Mouse (Mus musculus): ENCODE measurements at regions not wholly inside any gene's neighbourhood (a gene's known extent, or its start where the extent isn't known, plus 50 kb on each side); places are given as distances from the start of the nearest gene placed in this dataset.

GRCm38 (mm10) chr15:17715584-17715983 lies 987.0 kb downstream of the Cdh9 start:
- no peak for DNase-seq (ENCODE audit: low spot score)

GRCm38 (mm10) chr15:17730651-17731050 lies 1002.1 kb downstream of the Cdh9 start:
- DNase-seq (ENCODE audit: low spot score), result no peak

GRCm38 (mm10) chr15:17770225-17770677 lies 1041.7 kb downstream of the Cdh9 start:
- no peak for DNase-seq (ENCODE audit: low spot score)

- DNase-seq (ENCODE audit: low spot score), result no peak
Measured at GRCm38 (mm10) chr15:17779788-17780187, 1039.0 kb upstream of the Cdh10 start.

- DNase-seq (ENCODE audit: low spot score), result no peak
Measured at GRCm38 (mm10) chr15:17783368-17783767, 1035.4 kb upstream of the Cdh10 start.

GRCm38 (mm10) chr15:17797516-17797915 lies 1021.2 kb upstream of the Cdh10 start:
- DNase-seq (ENCODE audit: low spot score), result no peak

GRCm38 (mm10) chr15:17801424-17801823 lies 1017.3 kb upstream of the Cdh10 start:
- no peak for DNase-seq (ENCODE audit: low spot score)

- no peak for DNase-seq (ENCODE audit: low spot score)
Measured at GRCm38 (mm10) chr15:17803107-17803506, 1015.6 kb upstream of the Cdh10 start.

- DNase-seq (ENCODE audit: low spot score), result no peak
Measured at GRCm38 (mm10) chr15:17830376-17830775, 988.4 kb upstream of the Cdh10 start.

GRCm38 (mm10) chr15:17831987-17832386 lies 986.8 kb upstream of the Cdh10 start:
- DNase-seq (ENCODE audit: low spot score), result no peak

- no peak for DNase-seq (ENCODE audit: low spot score)
Measured at GRCm38 (mm10) chr15:17880168-17880567, 938.6 kb upstream of the Cdh10 start.

GRCm38 (mm10) chr15:17889309-17889708 lies 929.4 kb upstream of the Cdh10 start:
- peak; percentile 44 for DNase-seq (ENCODE audit: low spot score)

- DNase-seq (ENCODE audit: low spot score), result no peak
Measured at GRCm38 (mm10) chr15:17900026-17900425, 918.7 kb upstream of the Cdh10 start.

- no peak for DNase-seq (ENCODE audit: low spot score)
Measured at GRCm38 (mm10) chr15:17912241-17912640, 906.5 kb upstream of the Cdh10 start.

GRCm38 (mm10) chr15:17932573-17932972 lies 886.2 kb upstream of the Cdh10 start:
- DNase-seq (ENCODE audit: low spot score), result no peak

GRCm38 (mm10) chr15:17933875-17934274 lies 884.9 kb upstream of the Cdh10 start:
- DNase-seq (ENCODE audit: low spot score), result no peak

- DNase-seq (ENCODE audit: low spot score), result no peak
Measured at GRCm38 (mm10) chr15:17935473-17935872, 883.3 kb upstream of the Cdh10 start.

- DNase-seq (ENCODE audit: low spot score), result no peak
Measured at GRCm38 (mm10) chr15:17962778-17963177, 856.0 kb upstream of the Cdh10 start.

GRCm38 (mm10) chr15:17963240-17964209 lies 855.2 kb upstream of the Cdh10 start:
- no peak for DNase-seq (ENCODE audit: low spot score)

GRCm38 (mm10) chr15:17987763-17988162 lies 831.0 kb upstream of the Cdh10 start:
- no peak for DNase-seq (ENCODE audit: low spot score)

GRCm38 (mm10) chr15:18032626-18033025 lies 786.1 kb upstream of the Cdh10 start:
- DNase-seq (ENCODE audit: low spot score), result peak; percentile 4

- no peak for DNase-seq (ENCODE audit: low spot score)
Measured at GRCm38 (mm10) chr15:18052219-18053030, 766.3 kb upstream of the Cdh10 start.

GRCm38 (mm10) chr15:18065515-18065914 lies 753.2 kb upstream of the Cdh10 start:
- DNase-seq (ENCODE audit: low spot score), result peak; percentile 22
